Mouse (Mus musculus) brain, embryonic 18.5 days (tissue): ENCODE measurements at regions not wholly inside any gene's neighbourhood (a gene's known extent, or its start where the extent isn't known, plus 50 kb on each side); places are given as distances from the start of the nearest gene placed in this dataset.

Experiments
- DNase-seq: peaks from one replicate; pipeline ENCODE4 v3.0.0-alpha.2; 2012; ENCODE audit warnings: low read depth, low spot score

DNA sequence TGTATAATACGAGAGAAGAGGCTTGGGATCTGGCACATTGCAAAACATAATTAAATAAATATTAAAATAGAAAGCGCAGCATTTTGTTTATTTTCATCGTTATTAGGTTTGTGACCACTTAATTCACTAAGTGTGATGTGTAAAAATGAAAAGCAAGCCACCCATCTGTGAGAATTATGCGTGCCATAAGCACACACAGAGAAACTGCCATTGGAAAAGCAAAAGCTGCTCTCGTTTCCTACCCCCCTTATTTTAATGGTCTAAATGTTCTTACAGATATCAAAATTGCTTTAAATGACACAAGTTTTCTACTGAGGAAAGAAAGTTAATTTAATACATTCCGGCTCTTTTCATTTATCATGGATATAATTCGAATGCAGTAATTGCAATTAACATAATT, 2780.8 kb upstream of the Gm7489 start:
- peak; percentile 20 for DNase-seq

DNA sequence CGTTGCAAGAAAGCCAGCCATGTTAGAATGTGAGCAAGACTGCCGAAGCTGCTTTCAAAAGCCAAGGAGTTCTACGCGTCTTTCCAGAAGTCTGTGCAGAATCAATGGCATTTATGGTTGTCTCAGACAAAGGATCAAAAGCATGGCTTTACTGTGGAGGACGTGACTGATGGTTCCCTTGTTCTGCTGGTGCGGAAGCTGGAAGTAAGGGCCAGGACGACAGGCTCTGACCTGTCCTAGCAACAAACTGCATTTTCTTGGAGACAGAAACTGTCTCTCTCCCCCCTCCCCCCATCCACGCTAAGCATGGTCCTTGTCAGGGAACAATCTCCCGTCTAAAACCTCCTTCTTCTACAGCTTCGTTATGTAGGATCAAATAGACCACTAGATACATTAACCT, 2780.3 kb upstream of the Gm7489 start:
- DNase-seq: peak; percentile 22

DNA sequence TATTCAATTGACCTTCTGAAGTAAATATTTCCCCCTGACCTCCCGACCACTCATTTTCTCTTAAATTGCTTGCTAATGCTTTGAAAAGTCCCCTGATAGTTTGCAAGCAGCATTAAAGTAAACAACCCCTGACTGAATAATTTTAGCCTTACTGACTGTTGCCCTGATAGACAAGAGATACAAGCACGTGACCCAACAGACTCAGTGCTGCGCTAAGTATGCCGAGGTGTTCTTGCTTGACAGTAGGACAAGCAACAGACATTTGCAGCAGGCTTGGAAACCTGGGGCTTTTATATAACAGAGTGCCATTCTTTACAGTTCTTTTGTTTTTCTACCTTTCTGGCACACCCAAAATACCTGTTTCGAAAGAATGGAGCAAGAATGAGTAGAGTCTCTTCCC, 2779.9 kb upstream of the Gm7489 start:
- DNase-seq: no peak

DNA sequence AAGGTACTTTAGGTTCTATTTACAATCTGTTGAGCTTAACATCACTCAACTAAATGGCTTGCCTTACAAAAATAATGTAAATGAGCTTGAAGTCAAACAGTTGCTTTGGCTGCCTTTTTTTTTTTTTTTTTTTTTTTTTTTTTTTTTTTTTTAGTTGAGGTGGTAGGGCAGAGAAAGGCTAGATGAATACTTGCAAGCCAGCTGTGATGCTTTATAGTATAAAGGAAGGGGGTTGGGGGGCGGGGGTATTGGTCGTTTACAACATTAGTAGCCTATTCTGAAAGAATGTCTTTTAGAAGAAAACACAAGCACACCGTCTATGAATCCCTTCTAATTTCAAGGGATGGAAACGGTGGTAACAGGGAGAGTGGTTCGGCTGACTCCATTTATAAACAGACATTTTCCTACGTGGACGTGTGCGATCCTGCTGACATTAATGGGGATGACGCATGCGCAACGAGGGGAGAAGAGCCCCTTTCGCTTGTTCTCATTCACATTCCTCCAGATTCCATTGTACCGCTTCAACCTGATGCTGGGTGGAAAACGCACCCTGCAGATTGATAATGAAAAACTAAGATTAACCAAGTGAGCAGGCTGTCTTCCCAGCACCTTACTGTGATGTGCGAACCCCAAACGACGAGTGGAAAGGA, 2779.2 kb upstream of the Gm7489 start:
- DNase-seq: no peak

DNA sequence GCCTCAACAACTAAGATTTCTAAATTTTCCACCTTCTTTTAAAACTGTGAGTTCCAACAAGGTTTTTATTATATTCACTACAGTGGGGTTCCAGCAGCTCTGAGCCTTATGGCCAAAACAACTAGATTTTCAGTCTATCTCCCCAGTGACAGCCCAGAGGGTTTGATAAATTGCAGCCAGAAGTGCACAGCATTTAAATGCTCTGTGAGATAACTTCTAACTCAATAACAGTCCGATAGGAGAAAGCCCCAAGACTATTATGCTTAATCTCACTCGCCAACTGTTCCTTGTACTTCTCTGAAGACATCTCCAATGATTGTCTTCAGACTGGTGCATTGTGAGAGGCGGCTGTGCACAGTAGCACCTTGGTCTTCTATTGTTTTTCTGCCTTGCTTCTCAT, 2774.5 kb upstream of the Gm7489 start:
- DNase-seq: no peak

DNA sequence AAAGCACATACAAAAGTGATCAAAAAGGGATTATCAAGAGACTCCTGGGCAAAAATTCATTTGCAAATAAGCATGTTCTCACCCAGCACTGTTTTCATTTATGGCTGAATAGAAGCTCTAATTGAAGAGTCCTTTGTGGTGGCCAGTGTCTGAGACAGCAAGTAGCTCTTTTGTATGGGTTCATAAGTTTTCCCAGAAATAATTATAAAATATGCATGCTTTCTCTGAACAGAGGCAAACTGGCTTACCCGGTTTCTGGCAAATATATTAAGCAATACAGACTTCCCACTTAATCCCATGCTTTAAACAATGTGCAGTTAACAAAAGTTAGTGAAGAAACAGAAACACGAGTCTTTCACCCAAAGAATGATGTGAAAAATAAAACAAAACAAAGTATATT, 2758.8 kb upstream of the Gm7489 start:
- DNase-seq: no peak

DNA sequence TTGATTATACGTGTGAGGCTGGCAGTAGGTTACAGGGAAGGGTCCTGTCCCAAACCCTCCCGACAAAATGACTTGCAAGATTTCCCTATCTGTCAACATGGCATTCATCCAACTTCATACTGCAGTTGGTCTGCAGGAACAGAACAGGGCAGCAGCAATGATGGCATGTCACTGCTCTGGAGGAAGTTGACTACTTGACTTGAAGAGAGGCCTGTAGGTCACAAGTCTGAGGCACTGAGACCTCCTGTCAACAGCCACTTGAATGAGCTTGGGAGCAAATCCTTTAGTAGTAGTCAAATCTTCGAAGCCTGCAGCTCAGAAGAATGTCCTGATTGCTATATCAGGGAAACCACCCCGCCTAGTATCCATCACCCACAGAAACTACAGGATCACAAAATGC, 2753.7 kb upstream of the Gm7489 start:
- no peak for DNase-seq

DNA sequence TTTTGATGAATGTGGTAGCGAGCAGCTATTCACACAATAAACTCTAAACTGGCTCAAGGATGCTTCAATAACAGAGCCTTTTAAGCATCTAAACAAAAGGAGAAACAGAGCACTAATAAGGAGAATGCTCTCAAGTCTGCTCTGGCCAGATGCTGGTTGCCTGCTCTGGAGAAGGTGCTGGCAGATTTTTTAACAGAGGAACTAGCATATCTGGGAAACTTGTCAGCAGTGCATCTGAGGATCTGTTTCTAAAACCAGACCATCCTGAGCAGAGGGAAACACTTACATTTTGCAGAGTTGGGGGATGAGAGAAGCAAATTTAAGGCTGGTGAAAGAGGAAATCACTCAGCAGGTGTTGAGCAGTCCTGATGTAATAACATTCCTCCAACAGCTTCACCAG, 2748.6 kb upstream of the Gm7489 start:
- no peak for DNase-seq

DNA sequence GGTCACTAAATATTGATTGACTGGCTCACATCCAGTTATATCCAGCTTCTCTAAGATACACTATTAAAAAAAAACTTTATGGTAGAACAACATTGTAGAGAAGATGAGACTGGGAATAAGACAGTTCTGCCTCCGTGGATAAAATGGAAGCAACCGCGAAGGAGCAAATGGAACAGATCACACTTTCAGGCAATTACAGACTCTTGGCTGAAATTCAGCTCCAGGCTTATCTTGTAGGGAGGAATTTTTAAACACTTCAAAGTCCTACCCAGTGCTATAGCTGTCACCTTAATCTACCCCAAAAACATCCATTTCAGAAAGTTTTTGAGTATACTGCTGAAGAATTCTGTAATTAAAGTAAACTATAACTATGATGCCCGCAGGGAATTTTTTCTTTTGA, 2745.2 kb upstream of the Gm7489 start:
- peak; percentile 8 for DNase-seq

DNA sequence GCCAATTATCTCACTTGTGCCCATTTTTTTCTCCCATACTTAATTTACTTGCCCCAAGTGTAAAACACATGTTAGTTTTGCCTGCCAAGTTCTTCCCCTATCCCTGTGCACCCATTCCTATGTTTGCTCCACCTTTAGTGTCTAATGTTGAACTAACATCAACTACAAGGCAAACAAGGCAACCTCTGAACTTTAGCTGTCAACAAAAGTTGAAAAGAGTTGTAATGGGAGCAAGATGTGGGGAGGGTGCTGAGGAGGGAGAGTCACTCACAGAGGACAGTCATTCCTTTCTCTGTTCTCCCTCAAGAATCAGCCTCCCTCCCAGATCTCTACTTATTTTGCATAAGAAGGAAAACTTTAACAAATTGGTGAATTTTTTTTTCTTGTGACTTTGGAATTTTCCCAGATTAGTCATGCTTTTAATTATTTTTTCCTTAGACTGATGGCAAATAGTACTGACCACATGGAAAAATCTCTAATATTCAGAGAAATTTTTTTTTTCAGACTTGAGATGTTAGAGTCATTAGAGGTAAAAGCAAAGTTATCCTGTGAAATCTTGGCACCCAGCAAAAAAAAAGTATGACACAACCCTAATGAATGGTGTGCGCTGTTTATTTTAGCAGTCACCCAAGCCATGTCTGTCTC, 2710.6 kb upstream of the Gm7489 start:
- no peak for DNase-seq

DNA sequence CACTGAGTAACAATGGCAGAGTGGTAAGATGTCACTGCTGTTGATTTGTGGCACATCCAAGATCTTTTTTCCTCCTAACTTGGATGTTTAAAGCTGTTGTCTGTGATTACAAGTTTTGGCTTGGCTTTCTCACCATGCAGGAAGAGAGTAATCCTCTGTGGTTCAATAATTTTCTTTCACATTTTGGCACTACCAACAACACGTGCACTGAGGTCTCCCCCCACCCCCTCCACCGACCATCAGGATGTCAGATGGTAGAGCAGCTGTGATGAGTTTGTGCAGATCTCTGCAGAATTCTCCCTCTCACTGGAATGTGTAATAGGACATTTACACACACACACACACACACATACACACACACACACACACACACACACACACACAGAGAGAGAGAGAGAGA, 2708.2 kb upstream of the Gm7489 start:
- DNase-seq: no peak

DNA sequence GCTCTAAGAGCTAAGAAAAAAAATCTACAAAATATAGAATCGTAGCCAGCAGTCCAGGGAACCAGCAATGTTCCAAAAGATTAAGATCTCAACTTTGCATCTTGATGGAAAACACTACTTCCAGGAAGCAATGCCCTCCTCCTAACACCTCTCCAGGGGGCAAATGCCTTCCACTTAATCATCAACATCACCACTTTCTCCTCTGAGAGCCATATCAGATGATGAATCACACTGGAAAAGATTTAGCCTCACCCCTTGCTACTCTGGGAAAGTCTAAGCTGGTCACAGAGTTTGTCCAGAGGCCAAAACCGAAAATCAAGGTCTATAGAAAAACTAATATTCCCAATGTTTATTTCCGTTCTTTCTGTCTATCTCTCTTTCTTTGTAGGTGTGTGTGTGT, 2695.6 kb upstream of the Gm7489 start:
- no peak for DNase-seq

DNA sequence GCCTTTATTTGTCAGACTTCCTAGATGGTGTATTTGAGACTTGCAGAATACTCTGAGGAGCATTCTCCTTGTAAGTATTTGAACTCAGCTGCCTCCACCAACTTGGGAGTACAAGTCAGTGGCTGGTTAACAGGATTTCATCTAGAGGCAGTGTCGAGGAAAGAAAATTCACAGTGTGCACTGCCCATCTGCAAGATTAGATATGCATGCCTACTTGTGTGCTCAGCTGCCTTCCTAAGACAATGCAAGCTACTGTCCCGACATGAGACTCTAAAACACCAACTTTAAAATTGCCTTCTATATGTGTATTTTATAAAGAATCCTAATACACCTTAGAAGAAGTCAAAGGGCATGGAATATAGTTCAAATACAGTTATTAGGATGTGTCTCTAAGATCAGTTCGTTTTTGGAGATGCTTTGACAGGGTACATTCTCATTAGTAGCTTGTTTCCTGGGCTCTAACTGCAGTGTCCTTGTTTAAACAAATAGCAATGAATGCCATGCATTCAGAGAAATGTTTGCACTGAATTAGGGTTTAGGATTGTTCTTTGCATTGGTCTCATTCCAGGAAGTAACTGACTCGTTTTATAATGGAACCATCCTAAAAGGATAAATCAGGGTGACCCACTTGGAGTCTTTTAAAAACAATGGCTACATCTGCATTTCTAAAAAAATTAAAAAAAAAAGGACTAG, 2687.1 kb upstream of the Gm7489 start:
- DNase-seq: no peak

DNA sequence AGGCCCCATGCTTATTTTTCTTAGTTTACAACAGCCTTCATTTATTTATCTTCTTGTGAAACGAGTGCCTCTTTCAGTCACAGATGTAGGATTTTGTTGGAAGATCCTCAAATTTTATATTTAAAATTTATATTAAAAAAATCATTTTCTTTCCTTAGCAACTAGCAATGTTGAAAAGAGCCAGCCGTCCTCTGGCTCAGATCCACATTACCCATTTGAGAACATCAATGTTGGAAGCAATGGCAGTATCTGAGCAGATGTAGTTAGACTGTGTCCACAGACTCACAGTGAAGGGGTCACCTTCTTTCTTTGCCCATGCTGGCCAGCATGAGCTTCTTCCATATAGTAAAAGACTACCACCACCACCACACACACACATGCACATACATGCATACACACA, 2681.4 kb upstream of the Gm7489 start:
- DNase-seq: no peak

DNA sequence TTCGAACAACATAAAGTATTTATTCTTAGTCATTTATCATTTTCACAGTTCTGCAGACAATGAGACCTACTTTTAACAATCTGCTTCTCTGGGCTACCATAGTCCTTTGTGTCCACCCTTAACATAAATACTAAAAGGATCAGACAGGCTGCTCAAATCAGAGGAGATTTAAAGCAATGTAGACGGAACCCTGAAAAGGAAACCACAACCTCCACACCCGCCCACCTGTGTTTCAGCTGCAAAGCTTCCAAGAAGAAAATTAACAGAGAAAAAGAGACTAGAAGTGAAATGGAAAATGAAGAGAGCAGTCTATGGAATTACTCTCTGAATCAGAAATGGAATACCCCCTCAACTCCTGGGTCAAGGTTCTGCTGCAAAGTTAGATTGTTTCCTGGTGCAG, 2678.7 kb upstream of the Gm7489 start:
- DNase-seq: no peak

DNA sequence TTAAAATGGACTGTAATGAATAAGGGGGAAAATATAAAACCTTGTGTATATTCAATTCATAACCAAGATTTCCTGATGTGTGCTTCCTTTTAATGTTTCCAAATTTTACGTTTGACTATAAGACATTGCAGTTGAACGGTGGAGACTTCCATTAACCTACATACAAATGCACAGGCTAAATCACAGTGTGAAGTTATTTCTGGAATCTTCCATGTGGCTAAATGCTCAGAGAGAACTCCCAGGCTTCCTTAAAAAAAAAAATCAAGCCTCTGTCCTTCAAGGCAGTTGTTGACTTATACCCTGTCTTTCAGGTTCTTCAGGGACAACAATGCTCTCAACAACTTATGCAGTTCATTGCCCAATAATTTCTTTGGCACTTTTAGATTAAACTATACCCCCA, 2677.9 kb upstream of the Gm7489 start:
- no peak for DNase-seq

DNA sequence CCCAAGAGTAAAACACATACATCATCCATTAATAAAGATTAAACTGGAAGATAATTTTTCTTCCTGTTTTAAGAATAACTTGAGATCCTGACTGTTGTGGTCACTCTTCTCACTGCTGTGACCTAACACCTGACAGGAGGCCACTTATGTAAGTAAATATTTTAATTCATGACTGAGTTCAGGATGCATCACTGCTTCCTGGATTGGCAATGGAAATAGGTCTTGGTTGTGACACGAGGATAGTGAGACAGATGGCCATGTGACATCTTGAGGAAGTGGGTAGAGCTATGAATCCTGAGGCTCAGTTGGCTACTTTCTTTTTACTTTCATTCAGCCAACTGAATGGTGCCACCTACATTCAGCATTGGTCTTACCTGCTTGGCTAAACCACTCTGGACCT, 2649.8 kb upstream of the Gm7489 start:
- no peak for DNase-seq

DNA sequence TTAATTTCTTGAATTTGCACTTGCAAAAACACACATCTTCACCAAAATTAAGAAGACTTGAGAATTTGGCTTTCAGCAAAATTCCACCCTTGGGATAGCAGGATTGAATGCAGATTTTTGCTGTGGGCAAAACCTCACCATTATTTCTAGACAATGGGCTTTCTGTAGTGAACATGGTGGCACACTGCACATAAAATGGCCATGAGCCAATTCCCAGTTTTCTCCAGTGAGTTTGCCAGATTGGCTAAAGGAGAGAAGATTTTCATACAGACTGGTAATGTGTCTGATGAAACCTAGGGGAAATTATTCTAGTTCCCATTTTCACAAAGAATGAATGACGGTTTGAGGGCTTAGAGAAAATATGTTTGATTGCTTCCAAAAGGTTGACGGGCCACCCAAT, 2640.1 kb upstream of the Gm7489 start:
- DNase-seq: no peak

DNA sequence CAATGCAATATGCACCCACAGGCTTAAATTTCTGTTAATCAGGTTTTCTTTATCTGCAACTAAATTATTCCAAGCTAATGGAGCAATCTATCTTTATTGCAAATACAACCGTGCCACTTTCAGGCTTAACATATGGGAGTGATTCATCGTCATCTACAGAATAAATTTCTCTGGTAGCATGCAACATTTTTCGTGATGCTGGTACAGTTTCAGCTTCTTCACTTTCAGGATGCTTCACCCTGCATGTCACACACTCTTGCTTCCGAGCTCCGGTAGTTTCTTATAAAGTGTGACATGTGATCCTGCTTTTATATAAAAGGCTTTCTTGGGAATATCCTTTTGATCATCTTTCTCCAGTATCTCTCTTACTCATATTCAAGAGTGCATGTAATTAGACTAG, 2637.4 kb upstream of the Gm7489 start:
- DNase-seq: no peak

DNA sequence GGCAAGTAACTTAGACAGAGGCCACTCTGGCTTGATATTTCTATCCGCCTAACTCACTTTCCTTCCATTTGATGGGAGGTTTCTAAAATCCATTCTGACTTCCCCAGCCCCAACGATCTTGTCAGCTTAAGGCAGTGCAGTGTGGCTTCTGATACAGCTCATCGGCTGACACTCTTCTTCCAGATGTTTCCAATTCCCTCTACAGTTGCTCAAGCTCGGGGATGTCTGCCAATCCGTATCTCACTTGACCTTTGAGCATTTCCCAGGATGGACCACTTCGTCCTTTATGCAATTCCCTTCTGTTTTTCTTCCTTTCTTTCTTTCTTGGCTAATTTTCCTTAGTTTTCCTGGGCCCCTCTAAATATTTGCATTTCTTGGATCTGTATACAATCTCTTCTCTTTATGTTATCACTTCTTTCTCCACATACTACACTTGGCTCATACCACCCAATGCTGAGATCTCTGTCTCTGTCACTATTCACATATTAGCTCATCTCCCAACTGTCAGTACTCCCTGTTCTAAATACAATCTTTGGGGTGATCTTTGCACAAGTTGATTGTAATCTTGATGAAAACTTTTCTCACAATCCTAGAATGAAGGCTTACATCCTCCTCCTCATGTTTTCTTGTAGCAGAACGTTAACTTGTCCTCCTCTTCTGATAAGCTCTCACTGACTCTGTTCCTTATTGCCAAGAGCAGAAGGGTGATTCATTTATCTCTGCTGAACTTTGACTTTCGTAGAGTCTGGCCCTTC, 2636.5 kb upstream of the Gm7489 start:
- no peak for DNase-seq

DNA sequence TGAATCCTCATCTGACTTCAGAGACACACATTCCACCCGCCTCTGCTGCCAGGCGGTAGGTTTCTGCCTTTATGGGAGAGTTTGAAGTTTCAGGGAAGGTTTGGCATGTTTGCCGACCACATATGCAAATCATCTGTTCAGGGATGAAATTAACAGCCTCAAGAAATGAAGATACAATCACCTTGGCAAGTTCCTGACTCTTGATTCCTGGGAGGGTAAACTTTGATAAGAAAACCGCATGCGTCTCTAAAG, 2636.0 kb upstream of the Gm7489 start:
- DNase-seq: no peak

DNA sequence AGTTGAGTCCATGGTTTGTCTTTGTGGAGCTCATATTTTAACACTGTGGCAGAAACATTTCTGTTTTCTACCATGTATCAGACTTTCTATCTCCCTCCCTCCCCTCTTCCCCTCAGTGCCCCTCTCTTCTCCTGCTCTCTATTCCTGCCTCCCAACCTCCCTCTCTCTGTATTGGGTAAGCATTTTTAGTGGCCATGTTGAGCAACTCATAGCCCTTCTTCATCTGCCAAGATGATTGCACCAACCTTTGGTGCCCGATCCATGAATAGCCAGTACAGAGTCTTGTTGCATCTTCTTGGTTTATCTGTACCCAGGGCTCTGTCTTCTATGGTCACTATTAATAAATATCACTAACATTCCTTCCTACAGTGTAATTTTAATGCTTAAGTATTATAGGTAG, 2630.6 kb upstream of the Gm7489 start:
- no peak for DNase-seq

DNA sequence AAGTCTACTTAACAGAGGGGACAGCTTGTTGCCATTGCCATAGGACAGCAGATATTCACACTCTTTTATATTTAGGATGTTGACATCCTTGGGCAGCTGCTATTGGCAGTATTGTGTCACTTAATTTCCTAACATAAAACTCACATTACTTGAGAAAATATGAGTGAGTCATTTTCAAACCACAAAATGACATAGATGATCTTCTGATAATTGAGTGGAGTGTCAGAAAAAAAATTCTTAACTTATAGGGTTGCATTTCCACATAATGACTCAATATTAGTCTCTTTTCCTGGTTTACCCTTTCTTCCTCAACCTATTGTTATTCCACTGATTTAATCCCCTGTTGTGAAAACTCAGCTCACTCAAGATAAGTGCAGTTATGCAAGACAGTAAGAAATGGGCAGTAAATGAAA, 2629.5 kb upstream of the Gm7489 start:
- DNase-seq: no peak
